Mouse (Mus musculus): ENCODE measurements around the gene Uqcr10.

Uqcr10 gene

GRCm38 (mm10) chr11:4677250-4677872, 26.8 kb downstream of the Uqcr10 start:
- TF ChIP-seq POU5F1 (IDR thresholded peaks at IDR 0.05; ENCODE audit: borderline replicate concordance, low read length) (no peak), NANOG (IDR thresholded peaks at IDR 0.05; ENCODE audit: borderline replicate concordance, low read length) (no peak)
- Histone ChIP-seq H3K4me1 (replicated peaks; ENCODE audit: low read depth, low read length) (peaks cover 49% of the 10 kb centered on the region), H3K4me3 (replicated peaks; ENCODE audit: low read length) (no peak overlapping the region), H3K36me3 (ENCODE audit: insufficient read depth, low read length) (peaks cover 91% of the 10 kb centered on the region), H3K27me3 (ENCODE audit: insufficient read depth, low read length) (no peaks in the 10 kb centered on the region), H3K9me3 (ENCODE audit: low read length) (no peaks in the 10 kb centered on the region)

DNA sequence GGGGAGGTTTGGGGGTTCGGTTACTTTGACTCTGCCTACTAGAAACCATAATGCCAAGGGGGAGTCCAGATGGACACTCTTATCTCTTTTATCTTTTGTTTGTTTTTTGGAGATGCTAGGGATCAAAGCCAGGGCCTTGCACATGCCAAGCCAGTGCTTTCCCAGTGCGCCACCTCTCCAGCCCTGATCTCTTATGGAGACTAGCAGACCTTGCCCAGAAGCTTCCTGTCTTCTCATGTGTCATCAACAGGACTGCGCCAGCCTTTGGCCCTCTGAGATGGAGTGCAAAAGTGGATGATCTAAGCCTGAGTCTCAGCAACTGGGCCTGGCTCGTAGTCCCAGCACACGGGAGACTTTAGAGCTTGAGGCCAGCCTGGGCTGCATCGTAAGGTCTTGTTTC, 28.4 kb downstream of the Uqcr10 start:
- H3K4me3 ChIP-seq (replicated peaks; ENCODE audit: low read length) = no peak overlapping the region
- H3K4me1 ChIP-seq (replicated peaks; ENCODE audit: low read depth, low read length) = peaks cover 46% of the 10 kb centered on the region
- H3K9me3 ChIP-seq (ENCODE audit: low read length) = no peaks in the 10 kb centered on the region
- H3K27me3 ChIP-seq (ENCODE audit: insufficient read depth, low read length) = no peaks in the 10 kb centered on the region
- TF ChIP-seq POU5F1 (IDR thresholded peaks at IDR 0.05; ENCODE audit: borderline replicate concordance, low read length) = no peak
- peaks cover 91% of the 10 kb centered on the region for H3K36me3 ChIP-seq (ENCODE audit: insufficient read depth, low read length)

DNA sequence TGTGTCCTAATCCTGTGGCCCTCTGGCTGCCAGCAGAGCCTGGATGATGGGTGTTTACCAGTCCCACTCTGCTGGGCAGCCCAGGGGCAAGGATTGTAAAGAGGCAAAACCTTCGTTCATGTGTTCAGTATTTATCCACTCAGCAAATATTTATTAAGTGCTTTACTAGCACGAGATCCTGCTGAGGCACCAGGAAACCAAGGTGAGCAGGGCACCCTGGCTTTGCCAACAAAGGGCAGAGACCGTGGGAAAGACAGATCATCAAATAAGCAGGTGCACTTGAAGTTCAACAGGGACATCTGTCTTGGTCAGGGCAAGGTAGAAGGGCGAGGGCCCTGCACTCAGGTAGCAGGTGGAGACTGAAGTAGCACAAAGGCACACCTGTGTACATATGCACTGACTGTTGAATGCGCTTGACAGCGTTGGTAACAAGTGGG, 29.0 kb downstream of the Uqcr10 start:
- Histone ChIP-seq H3K9me3 (ENCODE audit: low read length) (no peaks in the 10 kb centered on the region), H3K27me3 (ENCODE audit: insufficient read depth, low read length) (no peaks in the 10 kb centered on the region), H3K4me1 (replicated peaks; ENCODE audit: low read depth, low read length) (peaks cover 46% of the 10 kb centered on the region), H3K4me3 (replicated peaks; ENCODE audit: low read length) (no peak overlapping the region), H3K36me3 (ENCODE audit: insufficient read depth, low read length) (peaks cover 91% of the 10 kb centered on the region)
- TF ChIP-seq CTCF (conservative IDR thresholded peaks at IDR 0.05; ENCODE audit: low read length) (no peak), NANOG (IDR thresholded peaks at IDR 0.05; ENCODE audit: borderline replicate concordance, low read length) (no peak), POU5F1 (IDR thresholded peaks at IDR 0.05; ENCODE audit: borderline replicate concordance, low read length) (no peak)

- Histone ChIP-seq H3K4me1 (replicated peaks; ENCODE audit: low read depth, low read length) (peaks cover 44% of the 10 kb centered on the region), H3K36me3 (ENCODE audit: insufficient read depth, low read length) (peaks cover 90% of the 10 kb centered on the region), H3K27me3 (ENCODE audit: insufficient read depth, low read length) (no peaks in the 10 kb centered on the region), H3K4me3 (replicated peaks; ENCODE audit: low read length) (no peak overlapping the region), H3K9me3 (ENCODE audit: low read length) (no peaks in the 10 kb centered on the region)
- TF ChIP-seq NANOG (IDR thresholded peaks at IDR 0.05; ENCODE audit: borderline replicate concordance, low read length) = no peak
- no peak for TF ChIP-seq POU5F1 (IDR thresholded peaks at IDR 0.05; ENCODE audit: borderline replicate concordance, low read length)
- TF ChIP-seq CTCF (conservative IDR thresholded peaks at IDR 0.05; ENCODE audit: low read length) = no peak
These were observed 29.5 kb downstream of the Uqcr10 start for GRCm38 (mm10) chr11:4674593-4674992.

DNA sequence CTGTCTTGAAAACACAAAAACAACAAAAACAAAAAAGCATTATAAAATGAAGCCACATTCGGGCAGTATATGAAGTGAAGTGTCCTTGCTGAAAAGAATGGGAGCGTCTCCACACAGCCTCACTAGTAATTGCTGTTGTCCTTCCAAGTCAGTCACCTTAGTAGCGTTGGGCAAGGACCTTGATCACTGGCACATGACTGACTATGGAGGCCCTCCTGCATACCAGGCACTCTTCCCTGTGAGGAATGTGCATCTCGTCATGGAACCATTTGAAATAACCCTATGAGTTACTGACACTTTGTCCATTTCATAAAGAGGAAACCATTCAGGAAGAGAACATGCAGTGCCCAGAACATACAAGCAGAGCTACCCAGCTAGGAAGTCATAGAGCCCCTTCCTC, 32.4 kb downstream of the Uqcr10 start:
- no peak overlapping the region for H3K4me3 ChIP-seq (replicated peaks; ENCODE audit: low read length)
- H3K9me3 ChIP-seq (ENCODE audit: low read length) = peaks cover 16% of the 10 kb centered on the region
- no peak for TF ChIP-seq NANOG (IDR thresholded peaks at IDR 0.05; ENCODE audit: borderline replicate concordance, low read length)
- no peak for TF ChIP-seq CTCF (conservative IDR thresholded peaks at IDR 0.05; ENCODE audit: low read length)
- TF ChIP-seq POU5F1 (IDR thresholded peaks at IDR 0.05; ENCODE audit: borderline replicate concordance, low read length) = no peak
- H3K4me1 ChIP-seq (replicated peaks; ENCODE audit: low read depth, low read length) = peaks cover 21% of the 10 kb centered on the region
- H3K36me3 ChIP-seq (ENCODE audit: insufficient read depth, low read length) = peaks cover 97% of the 10 kb centered on the region
- H3K27me3 ChIP-seq (ENCODE audit: insufficient read depth, low read length) = no peaks in the 10 kb centered on the region

DNA sequence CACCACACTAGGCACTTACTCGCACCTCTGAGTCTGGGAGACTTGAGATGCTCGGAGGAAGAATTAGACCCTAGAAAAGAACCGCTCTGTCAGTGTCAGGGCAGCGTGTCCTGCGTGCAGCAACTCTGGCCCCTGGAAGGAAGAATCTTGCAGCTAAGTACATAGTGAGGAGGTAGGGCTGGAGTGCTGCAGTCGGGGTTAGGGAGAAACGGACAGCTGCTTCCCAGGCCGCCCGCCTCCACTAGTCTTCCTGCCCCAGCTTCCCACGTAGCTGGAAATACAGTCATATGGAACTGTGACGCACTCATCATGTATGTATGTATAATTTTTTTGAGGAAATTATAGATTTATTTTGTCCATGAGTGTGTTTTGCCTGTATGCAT, 41.7 kb downstream of the Uqcr10 start:
- Histone ChIP-seq H3K27me3 (ENCODE audit: insufficient read depth, low read length) (no peaks in the 10 kb centered on the region), H3K4me1 (replicated peaks; ENCODE audit: low read depth, low read length) (peaks cover 33% of the 10 kb centered on the region), H3K4me3 (replicated peaks; ENCODE audit: low read length) (peak overlapping the region; percentile 17; the same call in 1 of the 2 replicates), H3K36me3 (ENCODE audit: insufficient read depth, low read length) (peaks cover 72% of the 10 kb centered on the region), H3K9me3 (ENCODE audit: low read length) (peaks cover 18% of the 10 kb centered on the region)
- TF ChIP-seq CTCF (conservative IDR thresholded peaks at IDR 0.05; ENCODE audit: low read length) (no peak), NANOG (IDR thresholded peaks at IDR 0.05; ENCODE audit: borderline replicate concordance, low read length) (no peak), POU5F1 (IDR thresholded peaks at IDR 0.05; ENCODE audit: borderline replicate concordance, low read length) (no peak)

GRCm38 (mm10) chr11:4661871-4662495, 42.2 kb downstream of the Uqcr10 start:
- Histone ChIP-seq H3K4me1 (replicated peaks; ENCODE audit: low read depth, low read length) (peaks cover 33% of the 10 kb centered on the region), H3K9me3 (ENCODE audit: low read length) (peaks cover 13% of the 10 kb centered on the region), H3K36me3 (ENCODE audit: insufficient read depth, low read length) (peaks cover 72% of the 10 kb centered on the region), H3K4me3 (replicated peaks; ENCODE audit: low read length) (peak overlapping the region; percentile 17; the same call in 1 of the 2 replicates), H3K27me3 (ENCODE audit: insufficient read depth, low read length) (no peaks in the 10 kb centered on the region)
- TF ChIP-seq CTCF (conservative IDR thresholded peaks at IDR 0.05; ENCODE audit: low read length) = no peak

DNA sequence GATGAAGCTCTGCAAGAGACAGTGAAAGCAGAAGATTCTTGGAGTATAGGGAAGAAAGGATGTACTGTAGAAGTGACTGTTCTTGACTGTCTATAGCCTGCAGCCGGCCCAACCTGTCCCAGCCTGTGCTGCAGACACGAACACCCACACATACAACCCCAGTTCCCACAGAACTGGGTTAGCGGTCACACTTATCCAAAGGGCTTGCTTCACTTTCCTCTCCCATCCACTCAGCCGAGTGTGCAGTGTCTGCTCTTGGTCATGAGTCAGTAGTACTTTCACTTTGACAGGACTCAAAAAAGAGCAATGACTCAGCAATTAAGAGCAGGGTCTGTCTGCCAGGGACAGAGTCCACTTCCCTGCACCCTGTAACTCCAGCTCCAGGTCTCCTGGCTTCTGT, 42.8 kb downstream of the Uqcr10 start:
- H3K27me3 ChIP-seq (ENCODE audit: insufficient read depth, low read length) = no peaks in the 10 kb centered on the region
- H3K36me3 ChIP-seq (ENCODE audit: insufficient read depth, low read length) = peaks cover 77% of the 10 kb centered on the region
- TF ChIP-seq POU5F1 (IDR thresholded peaks at IDR 0.05; ENCODE audit: borderline replicate concordance, low read length) (no peak), NANOG (IDR thresholded peaks at IDR 0.05; ENCODE audit: borderline replicate concordance, low read length) (no peak), CTCF (conservative IDR thresholded peaks at IDR 0.05; ENCODE audit: low read length) (no peak)
- no peak overlapping the region for H3K4me3 ChIP-seq (replicated peaks; ENCODE audit: low read length)
- peaks cover 11% of the 10 kb centered on the region for H3K9me3 ChIP-seq (ENCODE audit: low read length)
- peaks cover 33% of the 10 kb centered on the region for H3K4me1 ChIP-seq (replicated peaks; ENCODE audit: low read depth, low read length)
